Mouse (Mus musculus): ENCODE measurements around the gene Prkacb.

GRCm38 (mm10) chr3:146780241-146780640, 32.5 kb downstream of the Prkacb start:
- no peak for TF ChIP-seq CTCF (IDR thresholded peaks at IDR 0.05; ENCODE audit: extremely low read depth, insufficient read depth, insufficient read length, insufficient replicate concordance)
- no peak for TF ChIP-seq POLR2A (IDR thresholded peaks at IDR 0.05; ENCODE audit: low read depth, low read length)

Data from spleen, adult 2 months (tissue).